Mouse (Mus musculus) right cerebral cortex, adult 2 months (tissue): ENCODE measurements at regions not wholly inside any gene's neighbourhood (a gene's known extent, or its start where the extent isn't known, plus 50 kb on each side); places are given as distances from the start of the nearest gene placed in this dataset.
"Not testable (repeated sequence)": the region's sequence is repeated elsewhere in the genome, so short reads cannot be mapped to it uniquely, and the experiment has no call there.

ENCODE experiments used
- DNase-seq, 2 experiments: peaks; one replicate each; pipeline ENCODE4 v3.0.0; 2021 to 2022; ENCODE audit warnings: low spot score in 2 of 2

GRCm38 (mm10) chr4:51127813-51128212 lies 88.7 kb upstream of the Cylc2 start:
- DNase-seq = no peak

GRCm38 (mm10) chr4:51131846-51132245 lies 84.6 kb upstream of the Cylc2 start:
- not testable (repeated sequence) for DNase-seq

GRCm38 (mm10) chr4:51152973-51153372 lies 63.5 kb upstream of the Cylc2 start:
- no peak for DNase-seq

GRCm38 (mm10) chr4:51153539-51153938 lies 62.9 kb upstream of the Cylc2 start:
- peak in 1 of 2 experiments; percentile 4 for DNase-seq
